Mouse (Mus musculus): ENCODE results near the gene Syne2. TPM values are rescaled to one million over a fixed set of nuclear protein-coding genes. Genes with fewer than 3 reads are reported as not detected.

Gene Syne2
- total RNA-seq (2023): 10 to 100 TPM; 55.1 to 71.3 TPM

DNA sequence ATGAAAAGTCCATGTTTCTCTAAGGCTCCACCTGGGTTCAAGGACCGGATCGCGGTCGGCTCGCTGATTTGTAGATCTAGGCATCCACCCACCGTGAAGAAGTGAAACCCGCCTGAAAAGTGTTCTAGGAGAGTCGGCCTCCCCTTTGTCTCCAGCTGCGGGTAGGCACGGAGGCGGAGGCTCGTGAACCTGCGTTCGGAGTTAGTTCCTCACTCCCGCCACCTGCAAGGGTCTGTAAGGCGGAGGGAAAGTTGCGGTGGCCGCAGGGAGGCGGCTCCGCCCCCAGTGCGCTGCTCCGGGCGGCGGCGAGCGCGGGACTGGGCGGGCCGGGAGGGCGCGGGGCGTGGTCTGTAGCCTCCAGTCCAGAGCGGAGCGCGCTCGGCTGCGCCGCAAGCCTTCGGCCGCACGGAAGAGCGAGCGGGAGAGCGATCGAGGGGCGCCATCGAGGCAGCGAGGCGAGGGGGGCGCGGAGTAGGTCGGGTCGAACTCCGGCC, at the start of gene Syne2:
Gene Syne2, plus strand, starts transcription at position 176 of the 494 bp plus-strand sequence.

Other genes starting within 250 kb of the Syne2 start
- 10 to 100 TPM; 38.3 to 40.8 TPM for gene Ppp2r5e, start 221.9 kb upstream of the Syne2 start, total RNA-seq (2023)
- gene Wdr89, start 148.6 kb upstream of the Syne2 start, total RNA-seq (2023): 1 to 10 TPM; 1.9 to 2.1 TPM
- gene Sgpp1, start 82.4 kb upstream of the Syne2 start, total RNA-seq (2023): 10 to 100 TPM; 37.1 to 38.5 TPM